ENCODE assay signal across 18 mouse cellular contexts in genomic region chr7:139563425-139563824, GRCm38 (mm10). TPM values are rescaled to one million over a fixed set of nuclear protein-coding genes. Genes with fewer than 3 reads are reported as not detected.
"Had no signal": no experiment of that assay in that cellular context is flagged by ENCODE, and none has a peak within 500 bp of the region (broad histone marks: within the 10 kb centered on the region; RNA-seq: fewer than 3 reads in every experiment).

No protein-coding gene starts in this region.

- ATAC-seq: lung, postnatal 0 days had no signal

- H3K27me3 ChIP-seq: liver, embryonic 15.5 days; megakaryocyte, embryonic 14.5 days; stomach, embryonic 15.5 days had no signal

- DNase-seq: kidney, adult 18-20 months; kidney, postnatal 10 days; kidney, postnatal 4 days; lung, adult 2 months; lung, postnatal 4 days; right cerebral cortex, postnatal 14 days; thymus, adult 2 months; thymus, postnatal 25 days had no signal

- H3K4me3 ChIP-seq: left cerebral cortex, adult 2 months; limb, embryonic 10.5 days; liver, embryonic 15.5 days; megakaryocyte, embryonic 14.5 days; neural tube, embryonic 13.5 days; stomach, embryonic 15.5 days had no signal

- H3K9ac ChIP-seq: liver, embryonic 15.5 days; neural tube, embryonic 13.5 days; stomach, embryonic 15.5 days had no signal

- H3K9me3 ChIP-seq: limb, embryonic 10.5 days; liver, embryonic 15.5 days; megakaryocyte, embryonic 14.5 days; neural tube, embryonic 13.5 days; stomach, embryonic 15.5 days had no signal

- H3K36me3 ChIP-seq: limb, embryonic 10.5 days; liver, embryonic 15.5 days; neural tube, embryonic 13.5 days had no signal

- H3K4me1 ChIP-seq: limb, embryonic 10.5 days; liver, embryonic 15.5 days; stomach, embryonic 15.5 days had no signal

- H3K27ac ChIP-seq: left cerebral cortex, adult 2 months; limb, embryonic 10.5 days; liver, embryonic 15.5 days; neural tube, embryonic 13.5 days; stomach, embryonic 15.5 days had no signal

- H3K4me2 ChIP-seq: liver, embryonic 11.5 days; liver, embryonic 15.5 days; neural tube, embryonic 13.5 days; stomach, embryonic 15.5 days had no signal

RNA-seq across cellular contexts. Expression of gene Nkx6-2, which starts 19.2 kb away (rescaled TPM):
- total RNA-seq: monocyte, adult 5-6 weeks had no signal
- polyA plus RNA-seq: kidney, embryonic 14.5 days; limb, embryonic 10.5 days; liver, embryonic 15.5 days had no signal
